Mouse (Mus musculus) gastrocnemius, adult 18-20 months (tissue): ENCODE data around the gene Zswim3. TPM values are rescaled to one million over a fixed set of nuclear protein-coding genes. Genes with fewer than 3 reads are reported as not detected.
"Not testable (repeated sequence)": the region's sequence is repeated elsewhere in the genome, so short reads cannot be mapped to it uniquely, and the experiment has no call there.

Experiments
- DNase-seq: peaks from one replicate; pipeline ENCODE4 v3.0.0; 2021; ENCODE audit warnings: low spot score
- total RNA-seq, 2 experiments: library from RNA; stranded (reverse); gene quantifications; 2 replicates each; pipeline ENCODE4 v1.2.3; 2021

Gene Zswim3
- total RNA-seq, 2 experiments from 2014 or later = 1.5 TPM

- DNase-seq = peak; percentile 85
Observed at GRCm38 (mm10) chr2:164779481-164780086, 25.3 kb upstream of the Zswim3 start, which contains the start of gene Tnnc2. Gene Tnnc2, minus strand, starts transcription at chr2:164779967.

DNA sequence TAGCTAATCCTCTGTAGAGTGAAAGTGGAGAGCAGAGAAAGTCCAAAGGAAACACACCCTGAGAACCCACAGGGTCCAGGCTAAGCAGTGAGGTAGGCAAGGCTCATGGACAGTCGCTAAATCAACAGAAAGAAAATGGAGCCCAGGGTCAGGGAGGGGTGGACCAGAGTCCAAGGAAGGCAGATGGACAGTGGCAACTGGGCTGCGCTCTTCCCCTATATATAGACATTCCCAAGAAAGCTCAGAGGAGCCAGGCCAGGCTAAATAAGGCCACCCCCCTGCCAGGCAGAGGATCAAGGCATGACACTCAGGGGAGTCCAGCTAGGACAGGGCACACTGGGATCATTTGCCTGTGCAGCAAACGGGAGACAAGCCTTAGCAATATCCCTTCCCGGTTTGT lies 23.0 kb upstream of the Zswim3 start:
- DNase-seq = peak; percentile 83

- no peak for DNase-seq
Observed at GRCm38 (mm10) chr2:164783926-164784581, 20.8 kb upstream of the Zswim3 start.

GRCm38 (mm10) chr2:164784869-164785420 lies 20.0 kb upstream of the Zswim3 start:
- DNase-seq = no peak

- peak; percentile 94 for DNase-seq
Observed at GRCm38 (mm10) chr2:164785481-164786387, 19.2 kb upstream of the Zswim3 start, which contains the start of gene Snx21. Gene Snx21, plus strand, starts transcription at chr2:164785823.

GRCm38 (mm10) chr2:164786388-164786885 lies 18.5 kb upstream of the Zswim3 start:
- no peak for DNase-seq

GRCm38 (mm10) chr2:164787032-164787431 lies 17.9 kb upstream of the Zswim3 start:
- no peak for DNase-seq

DNA sequence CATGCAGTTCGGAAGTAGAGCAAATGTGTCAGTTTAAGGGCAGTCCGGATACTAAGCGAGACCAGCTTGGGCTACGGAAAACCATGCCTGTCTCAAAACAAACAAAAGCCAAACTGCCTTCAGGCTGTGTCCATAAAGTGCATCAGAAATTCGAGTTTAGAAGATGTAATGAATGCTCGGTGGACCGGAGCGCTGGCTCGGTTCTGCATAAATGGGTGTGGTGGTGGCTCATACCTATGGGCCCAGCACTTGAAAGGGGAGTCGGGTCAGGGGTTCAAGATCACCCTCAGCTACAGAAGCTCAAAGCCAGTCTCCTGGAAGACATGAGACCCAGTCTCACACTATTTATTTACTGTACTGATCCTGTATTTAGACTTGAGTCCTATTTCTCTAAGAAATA lies 17.1 kb upstream of the Zswim3 start:
- DNase-seq = no peak

- DNase-seq = no peak
Observed at GRCm38 (mm10) chr2:164788411-164788810, 16.5 kb upstream of the Zswim3 start.

DNA sequence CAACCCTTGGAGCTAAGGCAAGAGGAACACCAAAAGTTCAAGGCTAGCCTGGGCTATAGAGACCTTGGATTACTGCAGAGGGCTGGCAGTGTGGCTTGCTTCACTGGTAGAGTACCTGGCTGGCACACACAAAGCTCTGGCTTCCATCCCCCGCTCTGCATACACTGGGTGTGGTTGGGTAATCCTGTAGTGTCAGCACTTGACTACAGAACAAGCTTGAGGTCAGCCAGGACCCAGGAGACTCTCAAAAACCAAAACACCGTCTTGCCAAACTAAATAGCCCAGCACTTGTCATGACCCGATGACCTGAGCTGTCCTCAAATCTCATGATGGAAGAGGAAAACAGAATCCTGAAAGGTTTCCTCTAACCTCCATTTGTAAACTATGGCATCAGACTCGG lies 14.4 kb upstream of the Zswim3 start:
- DNase-seq = no peak

- DNase-seq = no peak
Observed at GRCm38 (mm10) chr2:164791841-164792261, 13.0 kb upstream of the Zswim3 start.

DNA sequence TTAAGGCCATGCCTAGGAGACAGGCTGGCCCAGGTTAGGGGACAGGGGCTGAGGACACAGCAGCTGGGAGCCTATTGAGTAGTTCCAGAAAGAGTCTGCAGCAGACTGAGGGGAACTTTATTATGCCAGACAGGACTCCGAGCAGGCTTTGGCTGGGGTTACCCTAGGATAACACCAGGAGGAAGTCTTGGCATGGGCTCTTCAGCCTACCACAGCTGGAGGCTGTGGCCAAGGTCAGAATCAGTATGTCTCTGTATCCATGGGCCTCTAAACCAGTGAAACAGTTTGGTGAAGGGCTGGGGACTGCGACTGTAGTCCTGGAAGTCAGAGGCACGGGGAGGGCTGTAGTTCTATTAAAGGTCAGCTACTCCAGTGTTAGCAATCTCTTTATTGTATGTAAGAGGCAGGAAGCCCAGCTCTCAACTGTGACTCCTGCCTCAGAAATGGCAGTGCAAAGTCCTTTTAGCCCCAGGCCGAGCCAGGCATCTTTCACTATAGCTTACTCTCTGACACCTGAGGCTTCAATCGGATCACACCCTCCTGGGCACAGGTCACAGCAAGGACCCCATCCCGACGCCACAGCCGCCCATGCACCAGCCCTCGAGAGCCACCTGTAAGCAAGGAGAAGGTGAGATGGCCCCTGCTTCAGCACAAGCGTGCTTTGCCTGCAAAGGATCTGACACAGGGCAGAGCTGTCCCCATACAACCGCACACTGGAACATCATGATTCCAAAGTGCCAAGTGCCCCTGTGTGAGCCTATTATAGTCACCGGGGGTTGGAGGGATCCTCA lies 12.3 kb upstream of the Zswim3 start:
- no peak for DNase-seq

DNA sequence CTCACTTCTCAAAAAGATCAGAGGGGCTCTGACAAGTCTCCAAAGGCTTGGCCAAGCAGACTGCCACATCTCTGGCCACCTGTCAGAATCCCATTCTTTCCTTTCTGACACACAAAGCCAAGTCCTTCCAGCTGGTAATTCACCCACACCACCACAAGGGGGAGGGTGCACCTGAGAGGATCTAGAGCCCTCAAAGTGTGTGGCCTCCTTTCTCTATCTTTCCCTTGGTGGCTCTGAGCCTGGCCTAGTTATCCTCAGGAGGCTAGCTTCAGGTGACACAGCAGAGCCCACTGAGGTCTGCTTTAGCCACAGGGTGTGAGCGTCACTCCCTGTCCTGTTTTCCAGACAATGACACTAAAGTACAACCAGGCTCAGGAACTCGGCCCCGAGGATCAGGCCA lies 11.7 kb upstream of the Zswim3 start:
- DNase-seq = no peak

DNA sequence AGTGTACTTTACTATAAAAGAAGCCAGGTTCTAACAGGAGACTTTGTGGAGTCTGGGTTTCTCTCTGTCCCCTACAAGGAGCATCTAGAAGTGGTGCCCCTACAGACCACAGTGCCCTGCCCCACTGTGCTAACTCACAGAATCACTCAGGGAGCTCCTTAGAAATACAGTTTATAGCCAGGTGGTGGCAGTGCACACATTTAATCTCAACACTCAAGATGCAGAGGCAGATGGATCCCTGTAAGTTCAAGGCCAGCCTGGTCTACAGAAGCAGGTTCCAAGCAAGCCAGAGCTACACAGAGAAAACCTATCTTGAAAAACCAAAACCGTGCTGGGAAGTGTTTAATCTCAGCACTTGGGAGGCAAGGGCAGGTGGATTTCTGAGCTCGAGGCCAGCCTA lies 11.1 kb upstream of the Zswim3 start:
- DNase-seq = no peak

GRCm38 (mm10) chr2:164794293-164794692 lies 10.6 kb upstream of the Zswim3 start:
- DNase-seq = peak; percentile 90

- no peak for DNase-seq
Observed at GRCm38 (mm10) chr2:164795868-164796267, 9.0 kb upstream of the Zswim3 start.

DNA sequence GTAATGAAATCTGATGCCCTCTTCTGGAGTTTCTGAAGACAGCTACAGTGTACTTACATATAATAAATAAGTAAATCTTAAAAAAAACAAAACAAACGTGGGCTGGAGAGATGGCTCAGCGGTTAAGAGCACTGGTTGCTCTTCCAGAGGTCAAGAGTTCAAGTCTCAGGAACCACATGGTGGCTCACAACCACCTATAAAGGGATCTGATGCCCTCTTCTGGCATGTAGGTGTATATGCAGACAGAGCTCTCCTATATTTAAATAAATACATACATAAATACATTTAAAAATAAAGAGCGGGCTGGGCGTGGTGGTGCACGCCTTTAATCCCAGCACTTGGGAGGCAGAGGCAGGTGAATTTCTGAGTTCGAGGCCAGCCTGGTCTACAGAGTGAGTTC lies 6.3 kb upstream of the Zswim3 start:
- DNase-seq = not testable (repeated sequence)

- DNase-seq = no peak
Observed at GRCm38 (mm10) chr2:164800252-164801004, 4.5 kb upstream of the Zswim3 start.

- no peak for DNase-seq
Observed at GRCm38 (mm10) chr2:164803201-164803920, 1.5 kb upstream of the Zswim3 start.
